Mouse (Mus musculus): ENCODE results near the gene Gm14685. TPM values are rescaled to one million over a fixed set of nuclear protein-coding genes. Genes with fewer than 3 reads are reported as not detected.
"Not testable (repeated sequence)": the region's sequence is repeated elsewhere in the genome, so short reads cannot be mapped to it uniquely, and the experiment has no call there.

Gene Gm14685
- 0.32 and 1.7 TPM in 2 replicates for total RNA-seq (2012; rRNA removed)

GRCm38 (mm10) chrX:73116747-73117146 lies at the start of gene Gm14685:
Gene Gm14685 (plus strand): TSS chrX:73117047.
- DNase-seq (ENCODE audit: low read depth, low spot score); H3K27ac ChIP-seq (ENCODE audit: insufficient read depth, low read depth, low read length, poor library complexity, severe bottlenecking); in situ Hi-C loops (cut with MboI; ENCODE audit: low sequenced_read_pairs in 2 of 2, unreplicated experiment in 2 of 2); H3K9ac ChIP-seq (ENCODE audit: insufficient read depth, low read depth, low read length, poor library complexity, severe bottlenecking); H3K4me3 ChIP-seq (ENCODE audit: insufficient read depth in 1 of 2, low read depth in 1 of 2, low read length in 2 of 2, poor library complexity in 1 of 2, severe bottlenecking in 1 of 2); H3K9me3 ChIP-seq (ENCODE audit: control insufficient read depth, insufficient read depth, low read depth, low read length); H3K4me1 ChIP-seq (ENCODE audit: control insufficient read depth in 2 of 2, insufficient read depth in 2 of 2, low read length in 2 of 2, poor library complexity in 1 of 2); H3K36me3 ChIP-seq (ENCODE audit: control insufficient read depth, insufficient read depth, low read length, poor library complexity, severe bottlenecking): not testable (repeated sequence)

- H3K9me3 ChIP-seq (ENCODE audit: control insufficient read depth, insufficient read depth, low read depth, low read length); H3K36me3 ChIP-seq (ENCODE audit: control insufficient read depth, insufficient read depth, low read length, poor library complexity, severe bottlenecking); H3K4me1 ChIP-seq (ENCODE audit: control insufficient read depth in 2 of 2, insufficient read depth in 2 of 2, low read length in 2 of 2, poor library complexity in 1 of 2); in situ Hi-C loops (cut with MboI; ENCODE audit: low sequenced_read_pairs in 2 of 2, unreplicated experiment in 2 of 2); DNase-seq (ENCODE audit: low read depth, low spot score); H3K27ac ChIP-seq (ENCODE audit: insufficient read depth, low read depth, low read length, poor library complexity, severe bottlenecking); H3K4me3 ChIP-seq (ENCODE audit: insufficient read depth in 1 of 2, low read depth in 1 of 2, low read length in 2 of 2, poor library complexity in 1 of 2, severe bottlenecking in 1 of 2); H3K9ac ChIP-seq (ENCODE audit: insufficient read depth, low read depth, low read length, poor library complexity, severe bottlenecking): not testable (repeated sequence)
These were observed 34.4 kb upstream of the Gm14685 start, which contains the start of gene Xlr4a for GRCm38 (mm10) chrX:73082267-73083055. Gene Xlr4a (minus strand): TSS chrX:73082478.

GRCm38 (mm10) chrX:73096941-73097508 lies 19.8 kb upstream of the Gm14685 start, which contains the start of gene Xlr3a:
Gene Xlr3a (minus strand): TSS chrX:73097095.
- H3K9me3 ChIP-seq (ENCODE audit: control insufficient read depth, insufficient read depth, low read depth, low read length); H3K9ac ChIP-seq (ENCODE audit: insufficient read depth, low read depth, low read length, poor library complexity, severe bottlenecking); in situ Hi-C loops (cut with MboI; ENCODE audit: low sequenced_read_pairs in 2 of 2, unreplicated experiment in 2 of 2); H3K4me3 ChIP-seq (ENCODE audit: insufficient read depth in 1 of 2, low read depth in 1 of 2, low read length in 2 of 2, poor library complexity in 1 of 2, severe bottlenecking in 1 of 2); H3K27ac ChIP-seq (ENCODE audit: insufficient read depth, low read depth, low read length, poor library complexity, severe bottlenecking); H3K36me3 ChIP-seq (ENCODE audit: control insufficient read depth, insufficient read depth, low read length, poor library complexity, severe bottlenecking); DNase-seq (ENCODE audit: low read depth, low spot score); H3K4me1 ChIP-seq (ENCODE audit: control insufficient read depth in 2 of 2, insufficient read depth in 2 of 2, low read length in 2 of 2, poor library complexity in 1 of 2): not testable (repeated sequence)

DNA sequence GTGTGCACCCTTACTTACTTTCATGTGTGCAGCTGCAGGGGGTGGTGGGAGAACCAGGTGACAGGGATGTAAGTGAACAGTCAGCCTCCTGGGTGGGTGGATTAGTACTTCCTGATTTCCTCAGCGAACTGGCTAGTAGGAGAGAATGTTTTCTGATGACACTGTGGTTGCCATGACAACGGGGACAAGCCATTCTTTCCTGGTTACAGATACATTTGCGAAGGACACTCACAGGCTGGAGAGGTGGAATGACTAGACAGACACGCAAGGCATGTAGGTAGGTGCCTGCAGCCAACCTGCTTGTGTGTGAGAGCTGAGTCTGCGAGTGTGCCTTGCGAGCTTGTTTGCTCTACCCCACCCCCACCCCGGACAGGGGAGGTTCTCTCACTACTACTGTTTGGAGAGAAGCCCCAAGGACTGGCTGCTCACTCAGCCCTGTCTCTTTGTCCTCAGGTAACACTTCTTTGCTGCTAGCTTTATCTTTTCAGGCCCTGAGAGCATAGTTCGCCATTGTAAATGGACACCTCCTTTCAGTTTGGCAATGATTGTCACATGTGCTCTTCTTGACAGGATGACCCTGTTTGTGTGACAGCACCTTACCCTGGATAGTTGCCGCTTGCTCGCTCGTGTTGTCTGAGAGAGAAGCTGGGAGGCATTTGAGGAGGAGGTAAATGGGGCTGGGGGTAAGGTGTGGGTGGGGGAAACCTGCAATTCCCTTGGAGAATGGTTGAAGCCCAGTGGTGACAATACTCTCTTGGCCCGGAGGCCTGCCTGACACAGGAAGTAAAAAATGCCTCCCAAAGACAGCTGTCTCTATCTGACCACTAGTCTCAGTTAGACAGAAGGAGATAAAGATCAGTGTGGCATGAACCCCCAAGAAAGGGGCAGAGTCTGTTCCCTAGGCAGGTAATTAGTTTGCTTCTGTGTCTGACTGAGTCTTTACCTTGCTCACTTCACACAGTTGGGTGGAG lies 6.3 kb downstream of the Gm14685 start:
- in situ Hi-C loops (cut with MboI; ENCODE audit: low sequenced_read_pairs in 2 of 2, unreplicated experiment in 2 of 2); H3K9me3 ChIP-seq (ENCODE audit: control insufficient read depth, insufficient read depth, low read depth, low read length); H3K4me3 ChIP-seq (ENCODE audit: insufficient read depth in 1 of 2, low read depth in 1 of 2, low read length in 2 of 2, poor library complexity in 1 of 2, severe bottlenecking in 1 of 2); H3K9ac ChIP-seq (ENCODE audit: insufficient read depth, low read depth, low read length, poor library complexity, severe bottlenecking); H3K27ac ChIP-seq (ENCODE audit: insufficient read depth, low read depth, low read length, poor library complexity, severe bottlenecking); DNase-seq (ENCODE audit: low read depth, low spot score); H3K4me1 ChIP-seq (ENCODE audit: control insufficient read depth in 2 of 2, insufficient read depth in 2 of 2, low read length in 2 of 2, poor library complexity in 1 of 2); H3K36me3 ChIP-seq (ENCODE audit: control insufficient read depth, insufficient read depth, low read length, poor library complexity, severe bottlenecking): not testable (repeated sequence)

DNA sequence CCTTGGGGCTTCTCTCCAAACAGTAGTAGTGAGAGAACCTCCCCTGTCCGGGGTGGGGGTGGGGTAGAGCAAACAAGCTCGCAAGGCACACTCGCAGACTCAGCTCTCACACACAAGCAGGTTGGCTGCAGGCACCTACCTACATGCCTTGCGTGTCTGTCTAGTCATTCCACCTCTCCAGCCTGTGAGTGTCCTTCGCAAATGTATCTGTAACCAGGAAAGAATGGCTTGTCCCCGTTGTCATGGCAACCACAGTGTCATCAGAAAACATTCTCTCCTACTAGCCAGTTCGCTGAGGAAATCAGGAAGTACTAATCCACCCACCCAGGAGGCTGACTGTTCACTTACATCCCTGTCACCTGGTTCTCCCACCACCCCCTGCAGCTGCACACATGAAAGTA lies 26.4 kb downstream of the Gm14685 start:
- H3K4me3 ChIP-seq (ENCODE audit: insufficient read depth in 1 of 2, low read depth in 1 of 2, low read length in 2 of 2, poor library complexity in 1 of 2, severe bottlenecking in 1 of 2); H3K9me3 ChIP-seq (ENCODE audit: control insufficient read depth, insufficient read depth, low read depth, low read length); DNase-seq (ENCODE audit: low read depth, low spot score); H3K27ac ChIP-seq (ENCODE audit: insufficient read depth, low read depth, low read length, poor library complexity, severe bottlenecking); H3K36me3 ChIP-seq (ENCODE audit: control insufficient read depth, insufficient read depth, low read length, poor library complexity, severe bottlenecking); in situ Hi-C loops (cut with MboI; ENCODE audit: low sequenced_read_pairs in 2 of 2, unreplicated experiment in 2 of 2); H3K9ac ChIP-seq (ENCODE audit: insufficient read depth, low read depth, low read length, poor library complexity, severe bottlenecking); H3K4me1 ChIP-seq (ENCODE audit: control insufficient read depth in 2 of 2, insufficient read depth in 2 of 2, low read length in 2 of 2, poor library complexity in 1 of 2): not testable (repeated sequence)

DNA sequence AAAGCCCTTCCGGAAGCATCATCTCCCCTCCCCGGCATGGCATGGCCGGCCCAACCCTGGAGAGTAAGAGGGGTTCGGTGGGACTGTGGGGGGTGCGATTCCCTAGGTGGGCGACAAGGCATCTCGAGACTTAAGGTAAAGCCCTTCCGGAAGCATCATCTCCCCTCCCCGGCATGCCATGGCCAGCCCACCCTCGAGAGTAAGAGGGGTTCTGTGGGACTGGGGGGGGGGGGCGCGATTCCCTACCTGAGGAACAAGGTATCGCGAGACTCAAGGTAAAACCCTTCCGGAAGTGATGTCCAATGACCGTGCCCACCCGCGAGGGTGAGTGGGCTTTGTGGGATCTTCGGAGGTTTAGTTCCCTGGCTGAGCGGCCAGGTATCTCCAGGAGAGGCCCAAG lies 31.6 kb downstream of the Gm14685 start, which contains the start of gene Xlr5b:
TSS of gene Xlr5b (plus strand) at position 301 of the 400 bp plus-strand sequence.
- H3K9me3 ChIP-seq (ENCODE audit: control insufficient read depth, insufficient read depth, low read depth, low read length); H3K9ac ChIP-seq (ENCODE audit: insufficient read depth, low read depth, low read length, poor library complexity, severe bottlenecking); H3K36me3 ChIP-seq (ENCODE audit: control insufficient read depth, insufficient read depth, low read length, poor library complexity, severe bottlenecking); H3K27ac ChIP-seq (ENCODE audit: insufficient read depth, low read depth, low read length, poor library complexity, severe bottlenecking); H3K4me3 ChIP-seq (ENCODE audit: insufficient read depth in 1 of 2, low read depth in 1 of 2, low read length in 2 of 2, poor library complexity in 1 of 2, severe bottlenecking in 1 of 2); in situ Hi-C loops (cut with MboI; ENCODE audit: low sequenced_read_pairs in 2 of 2, unreplicated experiment in 2 of 2); DNase-seq (ENCODE audit: low read depth, low spot score); H3K4me1 ChIP-seq (ENCODE audit: control insufficient read depth in 2 of 2, insufficient read depth in 2 of 2, low read length in 2 of 2, poor library complexity in 1 of 2): not testable (repeated sequence)

GRCm38 (mm10) chrX:73149350-73149749 lies 32.5 kb downstream of the Gm14685 start, which contains the start of gene DXBay18:
Gene DXBay18 (minus strand): TSS chrX:73149450.
- not testable (repeated sequence) for DNase-seq (ENCODE audit: low read depth, low spot score)

More at GRCm38 (mm10) chrX:73149350-73149749, 32.5 kb downstream of the Gm14685 start, which contains the start of gene DXBay18:
- H3K9ac ChIP-seq (ENCODE audit: insufficient read depth, low read depth, low read length, poor library complexity, severe bottlenecking); in situ Hi-C loops (cut with MboI; ENCODE audit: low sequenced_read_pairs in 2 of 2, unreplicated experiment in 2 of 2); H3K36me3 ChIP-seq (ENCODE audit: control insufficient read depth, insufficient read depth, low read length, poor library complexity, severe bottlenecking); H3K9me3 ChIP-seq (ENCODE audit: control insufficient read depth, insufficient read depth, low read depth, low read length); H3K27ac ChIP-seq (ENCODE audit: insufficient read depth, low read depth, low read length, poor library complexity, severe bottlenecking); H3K4me1 ChIP-seq (ENCODE audit: control insufficient read depth in 2 of 2, insufficient read depth in 2 of 2, low read length in 2 of 2, poor library complexity in 1 of 2); H3K4me3 ChIP-seq (ENCODE audit: insufficient read depth in 1 of 2, low read depth in 1 of 2, low read length in 2 of 2, poor library complexity in 1 of 2, severe bottlenecking in 1 of 2): not testable (repeated sequence)

All from ES-E14 (cell line).